Mouse (Mus musculus): Measurements from ENCODE around the gene Edaradd. TPM values are rescaled to one million over a fixed set of nuclear protein-coding genes. Genes with fewer than 3 reads are reported as not detected.

The Edaradd gene
- polyA plus RNA-seq, 1 experiment = not detected

GRCm38 (mm10) chr13:12525678-12526077 is 5.4 kb upstream of the Edaradd start:
- no peaks in the 10 kb centered on the region for H3K36me3 ChIP-seq (ENCODE audit: control insufficient read depth)
- H3K4me1 ChIP-seq (ENCODE audit: control insufficient read depth) = no peaks in the 10 kb centered on the region
- peaks cover 5% of the 10 kb centered on the region for H3K27me3 ChIP-seq (ENCODE audit: control insufficient read depth)
- no peaks in the 10 kb centered on the region for H3K9me3 ChIP-seq (ENCODE audit: control insufficient read depth, low read length)
- TF ChIP-seq TAL1 (IDR thresholded peaks at IDR 0.05; ENCODE audit: low read length) (no peak), GATA1 (IDR thresholded peaks at IDR 0.05; ENCODE audit: low read length) (no peak)
- no peak overlapping the region for H3K4me3 ChIP-seq (replicated peaks)

- no peak overlapping the region for H3K4me3 ChIP-seq (replicated peaks)
- H3K9me3 ChIP-seq (ENCODE audit: control insufficient read depth, low read length) = no peaks in the 10 kb centered on the region
- H3K36me3 ChIP-seq (ENCODE audit: control insufficient read depth) = no peaks in the 10 kb centered on the region
- H3K4me1 ChIP-seq (ENCODE audit: control insufficient read depth) = no peaks in the 10 kb centered on the region
- H3K27me3 ChIP-seq (ENCODE audit: control insufficient read depth) = peaks cover 32% of the 10 kb centered on the region
- TF ChIP-seq TAL1 (IDR thresholded peaks at IDR 0.05; ENCODE audit: low read length) = no peak
- TF ChIP-seq GATA1 (IDR thresholded peaks at IDR 0.05; ENCODE audit: low read length) = no peak
Observed at GRCm38 (mm10) chr13:12522346-12522745, 2.1 kb upstream of the Edaradd start.

GRCm38 (mm10) chr13:12519371-12519770 is 867 bp downstream of the Edaradd start:
- H3K4me1 ChIP-seq (ENCODE audit: control insufficient read depth) = no peaks in the 10 kb centered on the region
- H3K36me3 ChIP-seq (ENCODE audit: control insufficient read depth) = no peaks in the 10 kb centered on the region
- no peaks in the 10 kb centered on the region for H3K9me3 ChIP-seq (ENCODE audit: control insufficient read depth, low read length)
- TF ChIP-seq GATA1 (IDR thresholded peaks at IDR 0.05; ENCODE audit: low read length) = no peak
- TF ChIP-seq TAL1 (IDR thresholded peaks at IDR 0.05; ENCODE audit: low read length) = no peak
- no peak overlapping the region for H3K4me3 ChIP-seq (replicated peaks)
- H3K27me3 ChIP-seq (ENCODE audit: control insufficient read depth) = peaks cover 32% of the 10 kb centered on the region

GRCm38 (mm10) chr13:12511189-12511965 is 8.9 kb downstream of the Edaradd start:
- no peaks in the 10 kb centered on the region for H3K27me3 ChIP-seq (ENCODE audit: control insufficient read depth)
- H3K9me3 ChIP-seq (ENCODE audit: control insufficient read depth, low read length) = no peaks in the 10 kb centered on the region
- H3K36me3 ChIP-seq (ENCODE audit: control insufficient read depth) = no peaks in the 10 kb centered on the region
- no peak overlapping the region for H3K4me3 ChIP-seq (replicated peaks)
- TF ChIP-seq TAL1 (IDR thresholded peaks at IDR 0.05; ENCODE audit: low read length) (no peak), GATA1 (IDR thresholded peaks at IDR 0.05; ENCODE audit: low read length) (no peak)
- peaks cover under 1% of the 10 kb centered on the region; the same call in 1 of the 2 replicates for H3K4me1 ChIP-seq (ENCODE audit: control insufficient read depth)

- H3K4me1 ChIP-seq (ENCODE audit: control insufficient read depth) = peaks cover 8% of the 10 kb centered on the region
- no peak overlapping the region for H3K4me3 ChIP-seq (replicated peaks)
- H3K27me3 ChIP-seq (ENCODE audit: control insufficient read depth) = no peaks in the 10 kb centered on the region
- TF ChIP-seq GATA1 (IDR thresholded peaks at IDR 0.05; ENCODE audit: low read length) (no peak), TAL1 (IDR thresholded peaks at IDR 0.05; ENCODE audit: low read length) (no peak)
- no peaks in the 10 kb centered on the region for H3K36me3 ChIP-seq (ENCODE audit: control insufficient read depth)
- H3K9me3 ChIP-seq (ENCODE audit: control insufficient read depth, low read length) = no peaks in the 10 kb centered on the region
Observed at GRCm38 (mm10) chr13:12510032-12510431, 10.2 kb downstream of the Edaradd start.

- H3K9me3 ChIP-seq (ENCODE audit: control insufficient read depth, low read length) = no peaks in the 10 kb centered on the region
- H3K36me3 ChIP-seq (ENCODE audit: control insufficient read depth) = no peaks in the 10 kb centered on the region
- H3K4me3 ChIP-seq (replicated peaks) = no peak overlapping the region
- no peaks in the 10 kb centered on the region for H3K27me3 ChIP-seq (ENCODE audit: control insufficient read depth)
- TF ChIP-seq GATA1 (IDR thresholded peaks at IDR 0.05; ENCODE audit: low read length) = no peak
- TF ChIP-seq TAL1 (IDR thresholded peaks at IDR 0.05; ENCODE audit: low read length) = no peak
- peaks cover 15% of the 10 kb centered on the region for H3K4me1 ChIP-seq (ENCODE audit: control insufficient read depth)
Observed at GRCm38 (mm10) chr13:12507426-12507825, 12.8 kb downstream of the Edaradd start.

- H3K36me3 ChIP-seq (ENCODE audit: control insufficient read depth) = no peaks in the 10 kb centered on the region
- H3K9me3 ChIP-seq (ENCODE audit: control insufficient read depth, low read length) = no peaks in the 10 kb centered on the region
- H3K27me3 ChIP-seq (ENCODE audit: control insufficient read depth) = no peaks in the 10 kb centered on the region
- no peak for TF ChIP-seq TAL1 (IDR thresholded peaks at IDR 0.05; ENCODE audit: low read length)
- TF ChIP-seq GATA1 (IDR thresholded peaks at IDR 0.05; ENCODE audit: low read length) = no peak
- H3K4me1 ChIP-seq (ENCODE audit: control insufficient read depth) = peaks cover 15% of the 10 kb centered on the region
- H3K4me3 ChIP-seq (replicated peaks) = no peak overlapping the region
Observed at GRCm38 (mm10) chr13:12505359-12505758, 14.9 kb downstream of the Edaradd start.

- Histone ChIP-seq H3K27me3 (ENCODE audit: control insufficient read depth) (no peaks in the 10 kb centered on the region), H3K4me3 (replicated peaks) (no peak overlapping the region), H3K9me3 (ENCODE audit: control insufficient read depth, low read length) (no peaks in the 10 kb centered on the region), H3K36me3 (ENCODE audit: control insufficient read depth) (no peaks in the 10 kb centered on the region), H3K4me1 (ENCODE audit: control insufficient read depth) (peaks cover 15% of the 10 kb centered on the region)
- TF ChIP-seq TAL1 (IDR thresholded peaks at IDR 0.05; ENCODE audit: low read length) (no peak), GATA1 (IDR thresholded peaks at IDR 0.05; ENCODE audit: low read length) (no peak)
Observed at GRCm38 (mm10) chr13:12503238-12503751, 16.9 kb downstream of the Edaradd start.

GRCm38 (mm10) chr13:12502665-12503237 is 17.5 kb downstream of the Edaradd start:
- Histone ChIP-seq H3K4me3 (replicated peaks) (no peak overlapping the region), H3K27me3 (ENCODE audit: control insufficient read depth) (no peaks in the 10 kb centered on the region), H3K36me3 (ENCODE audit: control insufficient read depth) (no peaks in the 10 kb centered on the region), H3K4me1 (ENCODE audit: control insufficient read depth) (peaks cover 15% of the 10 kb centered on the region), H3K9me3 (ENCODE audit: control insufficient read depth, low read length) (no peaks in the 10 kb centered on the region)
- TF ChIP-seq GATA1 (IDR thresholded peaks at IDR 0.05; ENCODE audit: low read length) (no peak), TAL1 (IDR thresholded peaks at IDR 0.05; ENCODE audit: low read length) (no peak)
